Mouse (Mus musculus) hindbrain, embryonic 11.5 days (tissue): ENCODE data around the gene Ryr3. TPM values are rescaled to one million over a fixed set of nuclear protein-coding genes. Genes with fewer than 3 reads are reported as not detected.

ENCODE experiments used
- ATAC-seq: fragments of 200-750 bp; cut with Nextera tagmentation; 2 replicates; pipeline ENCODE4 v1.8.0; 2017; ENCODE audit warnings: mild to moderate bottlenecking, moderate TSS enrichment, moderate library complexity; ENCODE audit not compliant: low FRiP score
- DNase-seq: peaks from one replicate; pipeline ENCODE4 v3.0.0-alpha.2; 2015; ENCODE audit warnings: low spot score
- H3K27ac ChIP-seq: fragments of 300-500 bp; sonication (generic); 2 replicates; pipeline ENCODE4 v1.5.1; 2014; ENCODE audit warnings: mild to moderate bottlenecking, low read depth, low read length
- H3K27me3 ChIP-seq: fragments of 300-500 bp; sonication (generic); 2 replicates; pipeline ENCODE4 v1.6.1; 2014; ENCODE audit warnings: mild to moderate bottlenecking, low read length, moderate library complexity, mixed read lengths; ENCODE audit not compliant: control insufficient read depth, insufficient read depth
- H3K36me3 ChIP-seq: fragments of 300-500 bp; sonication (generic); 2 replicates; pipeline ENCODE4 v1.6.1; 2014; ENCODE audit warnings: mild to moderate bottlenecking, low read length, moderate library complexity, mixed read lengths; ENCODE audit not compliant: control insufficient read depth, insufficient read depth
- H3K4me1 ChIP-seq: fragments of 300-500 bp; sonication (generic); replicated peaks from 2 replicates; pipeline ENCODE4 v1.6.1; 2014; ENCODE audit warnings: low read length, mixed read lengths; ENCODE audit not compliant: control insufficient read depth, insufficient read depth
- H3K4me2 ChIP-seq: fragments of 300-500 bp; sonication (generic); replicated peaks from 2 replicates; pipeline ENCODE4 v1.6.1; 2014; ENCODE audit warnings: mild to moderate bottlenecking, low read depth, low read length
- H3K4me3 ChIP-seq: fragments of 300-500 bp; sonication (generic); 2 replicates; pipeline ENCODE4 v1.5.1; 2014; ENCODE audit warnings: low read depth, low read length
- H3K9ac ChIP-seq: fragments of 300-500 bp; sonication (generic); 2 replicates; pipeline ENCODE4 v1.6.1; 2014; ENCODE audit warnings: low read depth, low read length
- H3K9me3 ChIP-seq: fragments of 300-500 bp; sonication (generic); 2 replicates; pipeline ENCODE4 v1.6.1; 2016; ENCODE audit warnings: low read length; ENCODE audit not compliant: control insufficient read depth
- WGBS: fragments of 180-500 bp; shearing (Covaris S2); extraction: QIAGEN DNeasy Blood & Tissue Kit; methylation state at CpG from one replicate; pipeline ENCODE4 v1.1.7; 2014; 5-methylcytosine and 5-hydroxymethylcytosine counted together
- polyA plus RNA-seq: library from polyadenylated mRNA; unstranded; fragments of >200 nt; fragmentation: Nextera tagmentation; extraction: Ambion mirVana; gene quantifications from 2 replicates; pipeline ENCODE4 v1.2.1, GENCODE M21; 2014

Ryr3 gene
- polyA plus RNA-seq, 1 experiment from 2014 or later, result 1.9 TPM

- Histone ChIP-seq H3K9me3 (no peaks in the 10 kb centered on the region), H3K27me3 (no peaks in the 10 kb centered on the region), H3K4me1 (no peaks in the 10 kb centered on the region), H3K4me3 (no peak overlapping the region), H3K4me2 (no peak overlapping the region), H3K27ac (no peak overlapping the region), H3K9ac (no peak overlapping the region), H3K36me3 (no peaks in the 10 kb centered on the region)
- DNase-seq (no peak), ATAC-seq (no peak)
- 78% methylated on average over 4 of the region's 4 CpGs for WGBS
Measured at GRCm38 (mm10) chr2:113076396-113076795, 140.5 kb downstream of the Ryr3 start.

- no peak overlapping the region for H3K27ac ChIP-seq
- no peak for DNase-seq
- no peaks in the 10 kb centered on the region for H3K27me3 ChIP-seq
- no peaks in the 10 kb centered on the region for H3K9me3 ChIP-seq
- no peaks in the 10 kb centered on the region for H3K36me3 ChIP-seq
- no peak overlapping the region for H3K9ac ChIP-seq
- 87% methylated on average over 5 of the region's 5 CpGs for WGBS
- no peak for ATAC-seq
- H3K4me1 ChIP-seq, result no peaks in the 10 kb centered on the region
- no peak overlapping the region for H3K4me3 ChIP-seq
- H3K4me2 ChIP-seq, result no peak overlapping the region
Measured at GRCm38 (mm10) chr2:113059367-113059766, 157.5 kb downstream of the Ryr3 start.

GRCm38 (mm10) chr2:113058914-113059313 is 158.0 kb downstream of the Ryr3 start:
- DNase-seq, result no peak
- WGBS, result 63% methylated on average over 5 of the region's 5 CpGs
- H3K27ac ChIP-seq, result no peak overlapping the region
- H3K27me3 ChIP-seq, result no peaks in the 10 kb centered on the region
- no peak overlapping the region for H3K9ac ChIP-seq
- H3K4me1 ChIP-seq, result no peaks in the 10 kb centered on the region
- no peaks in the 10 kb centered on the region for H3K36me3 ChIP-seq
- H3K4me2 ChIP-seq, result no peak overlapping the region
- no peak for ATAC-seq
- H3K9me3 ChIP-seq, result no peaks in the 10 kb centered on the region
- no peak overlapping the region for H3K4me3 ChIP-seq

- Histone ChIP-seq H3K4me3 (no peak overlapping the region), H3K27me3 (no peaks in the 10 kb centered on the region), H3K4me2 (no peak overlapping the region), H3K9ac (no peak overlapping the region), H3K27ac (no peak overlapping the region), H3K4me1 (no peaks in the 10 kb centered on the region), H3K9me3 (no peaks in the 10 kb centered on the region), H3K36me3 (no peaks in the 10 kb centered on the region)
- WGBS, result 82% methylated on average over 3 of the region's 3 CpGs
- DNase-seq, result no peak
- ATAC-seq, result no peak
Measured at GRCm38 (mm10) chr2:113058116-113058515, 158.8 kb downstream of the Ryr3 start.

- no peaks in the 10 kb centered on the region for H3K9me3 ChIP-seq
- H3K4me1 ChIP-seq, result no peaks in the 10 kb centered on the region
- 94% methylated on average over 2 of the region's 2 CpGs for WGBS
- no peaks in the 10 kb centered on the region for H3K27me3 ChIP-seq
- DNase-seq (no peak), ATAC-seq (no peak)
- no peak overlapping the region for H3K4me3 ChIP-seq
- no peak overlapping the region for H3K4me2 ChIP-seq
- H3K36me3 ChIP-seq, result no peaks in the 10 kb centered on the region
- H3K27ac ChIP-seq, result no peak overlapping the region
- no peak overlapping the region for H3K9ac ChIP-seq
Measured at GRCm38 (mm10) chr2:113055591-113055990, 161.3 kb downstream of the Ryr3 start.

- H3K4me3 ChIP-seq, result no peak overlapping the region
- WGBS, result 76% methylated on average over 1 of the region's 1 CpGs
- DNase-seq (no peak), ATAC-seq (no peak)
- H3K4me2 ChIP-seq, result no peak overlapping the region
- no peaks in the 10 kb centered on the region for H3K27me3 ChIP-seq
- no peaks in the 10 kb centered on the region for H3K9me3 ChIP-seq
- no peaks in the 10 kb centered on the region for H3K4me1 ChIP-seq
- no peak overlapping the region for H3K27ac ChIP-seq
- no peak overlapping the region for H3K9ac ChIP-seq
- no peaks in the 10 kb centered on the region for H3K36me3 ChIP-seq
Measured at GRCm38 (mm10) chr2:113049831-113050230, 167.1 kb downstream of the Ryr3 start.

- Histone ChIP-seq H3K27ac (no peak overlapping the region), H3K9ac (no peak overlapping the region), H3K36me3 (no peaks in the 10 kb centered on the region), H3K4me3 (no peak overlapping the region), H3K27me3 (no peaks in the 10 kb centered on the region), H3K4me1 (no peaks in the 10 kb centered on the region), H3K9me3 (no peaks in the 10 kb centered on the region), H3K4me2 (no peak overlapping the region)
- no peak for ATAC-seq
- 90% methylated on average over 2 of the region's 2 CpGs for WGBS
- no peak for DNase-seq
Measured at GRCm38 (mm10) chr2:113036550-113036949, 180.3 kb downstream of the Ryr3 start.

GRCm38 (mm10) chr2:113030689-113031088 is 186.2 kb downstream of the Ryr3 start:
- no peak overlapping the region for H3K4me3 ChIP-seq
- no peak overlapping the region for H3K9ac ChIP-seq
- peak; percentile 51; the same call in 1 of the 2 replicates for ATAC-seq
- no peaks in the 10 kb centered on the region for H3K27me3 ChIP-seq
- H3K4me2 ChIP-seq, result no peak overlapping the region
- no peaks in the 10 kb centered on the region for H3K9me3 ChIP-seq
- no peaks in the 10 kb centered on the region for H3K4me1 ChIP-seq
- 83% methylated on average over 5 of the region's 5 CpGs for WGBS
- no peaks in the 10 kb centered on the region for H3K36me3 ChIP-seq
- H3K27ac ChIP-seq, result no peak overlapping the region
- no peak for DNase-seq

- Histone ChIP-seq H3K4me2 (no peak overlapping the region), H3K27me3 (no peaks in the 10 kb centered on the region), H3K4me1 (no peaks in the 10 kb centered on the region), H3K4me3 (no peak overlapping the region), H3K27ac (no peak overlapping the region), H3K9me3 (no peaks in the 10 kb centered on the region), H3K9ac (no peak overlapping the region), H3K36me3 (no peaks in the 10 kb centered on the region)
- DNase-seq, result no peak
- no peak for ATAC-seq
- 73% methylated on average over 7 of the region's 7 CpGs for WGBS
Measured at GRCm38 (mm10) chr2:113019896-113020295, 197.0 kb downstream of the Ryr3 start.
